Mouse (Mus musculus): ENCODE data around the gene Obox8. TPM values are rescaled to one million over a fixed set of nuclear protein-coding genes. Genes with fewer than 3 reads are reported as not detected.

Gene Obox8
- not detected in 2 replicates for polyA plus RNA-seq (2015; fragmentation: Nextera tagmentation; extraction: Ambion mirVana)

GRCm38 (mm10) chr7:14333457-14333856, at the start of gene Obox8:
Obox8 (minus strand) TSS chr7:14333557.
- Histone ChIP-seq H3K9me3 (no peaks in the 10 kb centered on the region; the same call in 1 of the 2 replicates), H3K4me3 (no peak within 1 kb of the TSS), H3K27ac (no peak within 1 kb of the TSS), H3K27me3 (no peaks in the 10 kb centered on the region), H3K4me1 (no peaks in the 10 kb centered on the region), H3K4me2 (no peak within 1 kb of the TSS), H3K9ac (no peak within 1 kb of the TSS), H3K36me3 (no peaks in the 10 kb centered on the region)
- ATAC-seq (ENCODE audit: borderline replicate concordance, extremely low read depth, low FRiP score, low TSS enrichment), result no peak
- 77% methylated on average over 2 of the region's 2 CpGs for WGBS

GRCm38 (mm10) chr7:14317209-14317608, 16.1 kb downstream of the Obox8 start:
- Histone ChIP-seq H3K4me1 (no peaks in the 10 kb centered on the region), H3K27ac (no peak overlapping the region), H3K4me2 (no peak overlapping the region), H3K27me3 (no peaks in the 10 kb centered on the region), H3K4me3 (no peak overlapping the region), H3K9me3 (no peaks in the 10 kb centered on the region; the same call in 1 of the 2 replicates), H3K36me3 (no peaks in the 10 kb centered on the region), H3K9ac (no peak overlapping the region)
- WGBS, result 27% methylated on average over 2 of the region's 2 CpGs
- ATAC-seq (ENCODE audit: borderline replicate concordance, extremely low read depth, low FRiP score, low TSS enrichment), result no peak

- Histone ChIP-seq H3K4me3 (no peak overlapping the region), H3K27ac (no peak overlapping the region), H3K4me2 (no peak overlapping the region), H3K27me3 (no peaks in the 10 kb centered on the region), H3K9me3 (peaks cover 6% of the 10 kb centered on the region; the same call in 1 of the 2 replicates), H3K36me3 (no peaks in the 10 kb centered on the region), H3K9ac (no peak overlapping the region), H3K4me1 (no peaks in the 10 kb centered on the region)
- 63% methylated on average over 3 of the region's 3 CpGs for WGBS
- no peak for ATAC-seq (ENCODE audit: borderline replicate concordance, extremely low read depth, low FRiP score, low TSS enrichment)
These were observed 24.7 kb downstream of the Obox8 start for GRCm38 (mm10) chr7:14308671-14309070.

- 76% methylated on average over 6 of the region's 6 CpGs for WGBS
- no peaks in the 10 kb centered on the region for H3K27me3 ChIP-seq
- no peak overlapping the region for H3K4me2 ChIP-seq
- H3K36me3 ChIP-seq, result no peaks in the 10 kb centered on the region
- no peak overlapping the region for H3K9ac ChIP-seq
- no peak overlapping the region for H3K4me3 ChIP-seq
- ATAC-seq (ENCODE audit: borderline replicate concordance, extremely low read depth, low FRiP score, low TSS enrichment), result no peak
- H3K9me3 ChIP-seq, result peaks cover 6% of the 10 kb centered on the region; the same call in 1 of the 2 replicates
- no peak overlapping the region for H3K27ac ChIP-seq
- no peaks in the 10 kb centered on the region for H3K4me1 ChIP-seq
These were observed 25.8 kb downstream of the Obox8 start for GRCm38 (mm10) chr7:14307571-14307970.

Other genes with a start within 250 kb of the Obox8 start
- gene Sult2a3, start 210.5 kb downstream of the Obox8 start, polyA plus RNA-seq (2015; fragmentation: Nextera tagmentation; extraction: Ambion mirVana), result not detected in 2 replicates
- not detected in 2 replicates for gene Sult2a6, start 78.7 kb downstream of the Obox8 start, polyA plus RNA-seq (2015; fragmentation: Nextera tagmentation; extraction: Ambion mirVana)
- gene Sult2a8, start 113.2 kb upstream of the Obox8 start, polyA plus RNA-seq (2015; fragmentation: Nextera tagmentation; extraction: Ambion mirVana), result 0.22 TPM in 1 of 2 replicates, not detected in the other
- not detected in 2 replicates for gene Sult2a7, start 160.7 kb upstream of the Obox8 start, polyA plus RNA-seq (2015; fragmentation: Nextera tagmentation; extraction: Ambion mirVana)
- gene Vmn1r90, start 229.9 kb upstream of the Obox8 start, polyA plus RNA-seq (2015; fragmentation: Nextera tagmentation; extraction: Ambion mirVana), result 0.16 and 0.30 TPM in 2 replicates

All from lung, embryonic 15.5 days (tissue).